Mouse (Mus musculus) stomach, embryonic 16.5 days (tissue): ENCODE measurements around the gene Ccdc88a. TPM values are rescaled to one million over a fixed set of nuclear protein-coding genes. Genes with fewer than 3 reads are reported as not detected.

Experiments
- ATAC-seq: fragments of 200-750 bp; cut with Nextera tagmentation; 2 replicates; pipeline ENCODE4 v1.8.0; 2017; ENCODE audit warnings: moderate number of reproducible peaks, moderate TSS enrichment; ENCODE audit not compliant: insufficient read depth, low FRiP score
- H3K27ac ChIP-seq: fragments of 300-500 bp; sonication (generic); 2 replicates; pipeline ENCODE4 v1.5.1; 2014; ENCODE audit warnings: low read length
- H3K27me3 ChIP-seq: fragments of 300-500 bp; sonication (generic); 2 replicates; pipeline ENCODE4 v1.6.1; 2014; ENCODE audit warnings: low read length, control low read depth, mixed read lengths; ENCODE audit not compliant: control insufficient read depth, insufficient read depth
- H3K36me3 ChIP-seq: fragments of 300-500 bp; sonication (generic); 2 replicates; pipeline ENCODE4 v1.6.1; 2014; ENCODE audit warnings: low read length; ENCODE audit not compliant: control insufficient read depth, insufficient read depth
- H3K4me1 ChIP-seq: fragments of 300-500 bp; sonication (generic); 2 replicates; pipeline ENCODE4 v1.6.1; 2014; ENCODE audit warnings: low read length, control low read depth, mixed read lengths; ENCODE audit not compliant: control insufficient read depth, insufficient read depth
- H3K4me2 ChIP-seq: fragments of 300-500 bp; sonication (generic); 2 replicates; pipeline ENCODE4 v1.6.1; 2014; ENCODE audit warnings: low read depth, low read length, mixed read lengths
- H3K4me3 ChIP-seq: fragments of 300-500 bp; sonication (generic); replicated peaks from 2 replicates; pipeline ENCODE4 v1.5.1; 2014; ENCODE audit warnings: mild to moderate bottlenecking, low read length
- H3K9ac ChIP-seq: fragments of 300-500 bp; sonication (generic); 2 replicates; pipeline ENCODE4 v1.6.1; 2014; ENCODE audit warnings: low read length
- H3K9me3 ChIP-seq: fragments of 300-500 bp; sonication (generic); replicated peaks from 2 replicates; pipeline ENCODE4 v1.6.1; 2016; ENCODE audit warnings: low read length, control low read depth; ENCODE audit not compliant: control insufficient read depth
- WGBS: fragments of 180-500 bp; shearing (Covaris S2); extraction: QIAGEN DNeasy Blood & Tissue Kit; methylation state at CpG from one replicate; pipeline ENCODE4 v1.1.7; 2014; 5-methylcytosine and 5-hydroxymethylcytosine counted together
- polyA plus RNA-seq: library from polyadenylated mRNA; unstranded; fragments of >200 nt; fragmentation: Nextera tagmentation; extraction: Ambion mirVana; gene quantifications from 2 replicates; pipeline ENCODE4 v1.2.1, GENCODE M21; 2015

Gene Ccdc88a
- polyA plus RNA-seq: 11.0 and 17.6 TPM in 2 replicates

DNA sequence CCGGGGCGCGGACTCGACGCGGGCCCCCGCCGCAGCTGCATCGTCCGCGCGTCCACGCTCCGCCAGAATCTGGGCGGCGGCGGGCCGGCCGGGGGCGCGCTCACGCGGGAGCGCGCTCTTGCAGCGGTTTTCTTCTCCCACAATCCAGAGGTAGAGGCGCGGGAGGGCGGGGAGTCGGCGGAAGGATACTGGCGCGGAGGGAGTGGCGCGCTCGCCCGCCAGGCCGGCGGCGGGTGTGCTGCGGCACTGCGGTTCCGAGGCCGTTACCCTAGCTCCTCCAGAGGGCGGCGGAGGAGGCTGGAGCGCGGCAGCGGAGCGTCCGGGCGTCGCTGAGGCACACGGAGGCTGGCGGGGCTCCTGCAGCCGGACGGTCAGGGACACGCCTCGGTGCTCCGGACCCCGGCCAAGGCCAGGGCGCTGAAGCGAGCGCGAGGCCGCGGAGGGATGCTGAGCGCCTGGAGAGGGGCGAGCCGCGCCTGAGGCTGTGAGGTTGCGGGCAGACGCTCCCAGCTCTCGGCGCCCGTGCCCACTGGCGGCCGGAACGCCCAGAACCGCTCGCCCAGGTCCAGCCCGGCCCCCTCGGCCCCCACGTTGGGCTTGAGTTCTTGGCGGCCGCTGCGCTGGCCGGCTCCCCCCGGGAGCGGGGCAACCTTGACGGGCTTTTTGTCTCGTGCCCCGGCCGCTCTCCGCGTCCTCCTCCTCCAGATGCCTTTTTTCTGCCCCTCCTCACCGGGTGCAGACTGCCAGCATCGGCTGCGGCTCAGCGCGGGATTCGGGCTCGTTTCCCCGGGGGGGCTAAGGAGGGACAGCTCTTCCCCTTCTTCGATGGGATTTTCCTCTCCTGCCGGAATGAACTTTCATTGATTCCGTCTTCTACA, at the start of gene Ccdc88a:
Gene Ccdc88a (plus strand): TSS at position 263 of the 878 bp plus-strand sequence.
- WGBS: under 1% methylated on average over 102 of the region's 107 CpGs
- Histone ChIP-seq H3K4me3 (peak within 1 kb of the TSS; percentile 81), H3K9me3 (no peaks in the 10 kb centered on the region), H3K9ac (peak within 1 kb of the TSS; percentile 90), H3K27ac (peak within 1 kb of the TSS; percentile 84), H3K36me3 (no peaks in the 10 kb centered on the region), H3K4me1 (0 out of 2 replicates have a peak, but pooled peaks cover 2% of the 10 kb centered on the region), H3K4me2 (peak within 1 kb of the TSS; percentile 63), H3K27me3 (no peaks in the 10 kb centered on the region)
- ATAC-seq: peak; percentile 94

DNA sequence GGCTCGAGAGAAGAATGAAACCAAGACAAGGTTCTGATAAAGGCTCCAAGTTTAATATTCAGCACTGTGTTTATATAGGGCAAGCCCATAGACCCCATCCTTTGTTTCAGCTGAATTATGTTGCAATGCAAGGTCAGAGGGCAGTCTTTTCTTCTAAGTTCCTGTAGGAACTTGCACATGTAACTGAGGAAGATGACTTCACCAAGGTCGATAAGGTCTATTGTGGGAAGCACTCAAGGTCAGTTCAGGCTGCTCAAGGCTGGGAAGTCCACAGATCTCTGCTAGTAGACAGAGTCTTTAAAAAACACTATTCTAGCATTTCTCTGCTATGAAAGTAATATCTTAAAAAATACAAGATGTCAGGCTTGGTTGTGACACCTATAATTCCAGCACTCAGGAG, 38.0 kb upstream of the Ccdc88a start:
- H3K27me3 ChIP-seq: no peaks in the 10 kb centered on the region
- no peaks in the 10 kb centered on the region for H3K4me1 ChIP-seq
- H3K9me3 ChIP-seq: no peaks in the 10 kb centered on the region
- H3K4me2 ChIP-seq: no peak overlapping the region
- no peak for ATAC-seq
- no peak overlapping the region for H3K4me3 ChIP-seq
- H3K27ac ChIP-seq: no peak overlapping the region
- WGBS: 74% methylated on average over 2 of the region's 2 CpGs
- H3K9ac ChIP-seq: no peak overlapping the region
- H3K36me3 ChIP-seq: no peaks in the 10 kb centered on the region

DNA sequence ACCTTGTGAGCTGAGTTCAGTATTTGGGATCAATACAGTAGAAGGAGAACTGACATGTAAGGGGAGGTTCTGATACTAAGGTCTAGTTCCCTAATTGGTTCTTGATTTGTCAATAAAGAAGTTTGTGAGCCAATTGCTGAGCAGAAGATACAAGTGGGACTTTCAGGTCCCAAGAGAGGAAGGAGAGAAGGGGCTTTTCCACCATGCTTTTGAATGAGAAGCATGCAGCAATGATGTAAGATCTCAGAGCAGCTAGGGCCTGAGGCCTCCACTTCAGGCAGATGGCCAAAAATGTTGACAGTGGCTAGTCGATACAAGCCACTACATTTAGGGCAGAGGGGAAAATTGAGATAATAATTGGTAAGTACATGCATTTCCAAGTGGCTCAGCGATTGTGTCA, 32.2 kb upstream of the Ccdc88a start:
- 71% methylated on average over 2 of the region's 2 CpGs for WGBS

DNA sequence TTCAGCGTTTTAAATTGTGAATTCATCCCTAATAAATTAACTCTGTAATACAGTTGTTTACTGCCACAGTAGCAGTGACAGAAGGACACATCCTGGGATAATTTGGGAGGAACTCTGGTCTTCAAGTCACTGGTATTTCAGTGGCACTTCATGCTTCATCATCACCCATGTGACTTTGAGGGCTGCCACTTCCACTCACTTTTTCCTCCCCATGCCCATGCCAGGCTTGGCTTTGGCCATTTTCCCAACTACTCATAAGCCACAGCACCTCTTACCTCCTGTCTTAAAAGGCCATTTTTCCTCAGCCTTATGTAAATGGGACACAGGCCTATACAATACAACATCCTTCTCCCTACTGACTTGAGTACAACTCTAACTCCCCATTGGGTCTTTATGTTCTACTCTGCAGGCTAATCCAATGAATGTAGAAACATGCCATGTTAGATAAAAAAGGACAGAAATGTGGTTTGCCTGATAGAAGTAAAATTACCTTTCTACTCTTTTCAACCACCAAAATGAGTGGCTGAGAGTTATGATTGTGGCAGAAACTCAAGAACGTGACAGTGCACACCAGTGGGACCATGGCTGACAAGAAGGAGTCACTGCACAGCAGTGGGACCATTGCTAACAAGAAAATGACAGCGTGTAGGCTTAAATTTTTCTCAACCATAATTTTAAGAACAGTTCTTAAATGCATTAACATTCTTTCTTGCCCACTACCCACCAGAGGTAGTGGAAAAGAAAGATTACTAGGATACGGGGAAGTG, 28.4 kb upstream of the Ccdc88a start:
- Histone ChIP-seq H3K4me1 (no peaks in the 10 kb centered on the region), H3K27ac (no peak overlapping the region), H3K4me3 (no peak overlapping the region), H3K4me2 (no peak overlapping the region), H3K9ac (no peak overlapping the region), H3K27me3 (no peaks in the 10 kb centered on the region), H3K9me3 (no peaks in the 10 kb centered on the region), H3K36me3 (no peaks in the 10 kb centered on the region)
- no peak for ATAC-seq
- 74% methylated on average over 4 of the region's 4 CpGs for WGBS

More for the DNA sequence above, 32.2 kb upstream of the Ccdc88a start:
- no peak overlapping the region for H3K27ac ChIP-seq
- no peak overlapping the region for H3K4me2 ChIP-seq
- H3K36me3 ChIP-seq: no peaks in the 10 kb centered on the region
- no peaks in the 10 kb centered on the region for H3K27me3 ChIP-seq
- ATAC-seq: no peak
- no peaks in the 10 kb centered on the region for H3K4me1 ChIP-seq
- H3K9me3 ChIP-seq: no peaks in the 10 kb centered on the region
- no peak overlapping the region for H3K4me3 ChIP-seq
- H3K9ac ChIP-seq: no peak overlapping the region

DNA sequence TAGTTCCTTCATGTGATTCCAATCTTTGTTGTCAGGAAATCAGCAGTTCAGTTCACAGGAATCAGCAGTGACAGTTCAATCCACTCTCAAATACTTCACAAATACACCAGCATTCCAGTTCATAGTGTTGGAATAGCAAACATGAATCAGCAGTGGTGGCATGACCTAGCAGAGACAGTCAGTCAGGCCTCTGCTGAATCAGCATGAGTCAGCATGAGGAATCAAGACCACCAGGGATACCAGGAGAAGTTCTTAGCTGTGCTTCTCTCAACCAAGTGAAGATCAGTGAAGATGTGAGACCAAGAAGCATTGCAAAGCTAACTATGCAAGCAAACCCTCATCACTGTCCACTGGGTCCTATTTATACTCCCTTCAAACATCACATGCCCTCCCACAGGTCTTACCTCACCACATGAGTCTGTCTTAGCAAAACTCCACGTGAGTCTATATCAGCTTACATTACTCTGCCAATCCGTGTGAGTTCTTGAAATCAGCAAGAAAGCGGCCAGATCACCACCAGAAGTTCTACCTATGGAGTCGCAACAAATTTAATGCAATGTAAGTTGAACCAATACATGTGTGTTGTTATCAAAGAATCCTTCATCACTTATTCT, 27.7 kb upstream of the Ccdc88a start:
- no peaks in the 10 kb centered on the region for H3K27me3 ChIP-seq
- H3K9ac ChIP-seq: no peak overlapping the region
- ATAC-seq: no peak
- no peak overlapping the region for H3K4me2 ChIP-seq
- H3K27ac ChIP-seq: no peak overlapping the region
- no peaks in the 10 kb centered on the region for H3K36me3 ChIP-seq
- 72% methylated on average over 4 of the region's 4 CpGs for WGBS
- no peaks in the 10 kb centered on the region for H3K4me1 ChIP-seq
- no peak overlapping the region for H3K4me3 ChIP-seq
- H3K9me3 ChIP-seq: no peaks in the 10 kb centered on the region

DNA sequence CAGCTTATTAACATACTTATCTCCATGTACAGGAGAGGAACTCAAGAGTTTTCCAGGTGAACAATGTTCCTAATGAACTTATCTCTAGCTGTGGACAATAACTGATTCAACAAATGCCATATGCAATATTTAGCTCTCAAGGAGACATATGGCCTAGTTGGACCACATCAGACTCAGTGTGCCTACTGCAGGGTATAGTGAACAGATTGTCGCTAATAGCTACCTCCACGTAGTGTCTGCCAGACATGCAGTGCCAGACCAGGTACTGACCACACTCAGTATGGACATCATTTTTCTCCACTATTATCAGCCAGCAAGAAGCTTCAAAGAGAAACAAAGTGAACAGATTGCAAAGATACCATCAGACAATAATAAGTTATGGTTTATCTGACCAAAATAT, 22.6 kb upstream of the Ccdc88a start:
- 85% methylated on average over 2 of the region's 2 CpGs for WGBS
- Histone ChIP-seq H3K4me3 (no peak overlapping the region), H3K27me3 (no peaks in the 10 kb centered on the region), H3K27ac (no peak overlapping the region), H3K9ac (no peak overlapping the region), H3K4me1 (no peaks in the 10 kb centered on the region), H3K36me3 (no peaks in the 10 kb centered on the region), H3K9me3 (no peaks in the 10 kb centered on the region), H3K4me2 (no peak overlapping the region)
- ATAC-seq: no peak

DNA sequence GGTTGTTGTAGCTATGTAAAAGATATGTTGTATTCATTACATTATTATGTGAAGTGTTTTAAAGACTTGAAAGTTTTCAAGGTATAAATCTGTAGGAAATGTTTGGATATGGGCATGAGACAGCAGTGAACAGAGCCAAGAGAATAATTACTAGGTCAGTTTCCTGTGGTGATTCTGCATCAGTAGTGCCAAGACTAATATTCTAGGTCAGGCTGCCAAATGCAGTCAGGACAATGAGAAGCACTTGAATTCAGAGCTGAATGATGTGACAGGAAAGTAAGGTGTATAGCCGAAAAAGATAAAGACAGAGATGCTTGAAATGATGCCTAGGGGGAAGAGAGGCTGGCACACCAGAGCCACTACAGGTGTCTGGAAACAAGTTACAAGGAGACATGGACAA, 21.2 kb upstream of the Ccdc88a start:
- no peak for ATAC-seq
- WGBS: 77% methylated on average over 1 of the region's 1 CpGs
- no peaks in the 10 kb centered on the region for H3K9me3 ChIP-seq

DNA sequence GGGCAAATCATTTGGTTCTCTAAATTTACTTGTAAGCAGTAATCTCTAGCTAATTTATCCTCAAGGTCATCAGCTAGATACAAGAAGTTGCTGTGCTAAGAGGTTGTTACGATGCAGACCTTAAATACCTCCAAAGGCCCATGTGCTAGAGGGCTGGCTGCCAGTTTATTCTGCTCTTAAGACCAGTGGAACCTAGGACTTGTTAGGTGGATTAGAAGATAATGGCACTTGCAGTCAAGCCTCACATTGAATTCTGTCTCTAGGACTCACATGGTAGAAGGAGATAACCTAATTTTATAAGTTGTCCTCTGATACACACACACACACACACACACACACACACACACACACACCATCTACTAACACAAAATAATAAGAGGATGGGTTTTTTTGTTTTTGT, 5.3 kb upstream of the Ccdc88a start:
- no peak for ATAC-seq
- Histone ChIP-seq H3K4me2 (no peak overlapping the region), H3K9me3 (no peaks in the 10 kb centered on the region), H3K27ac (no peak overlapping the region), H3K4me3 (no peak overlapping the region), H3K4me1 (no peaks in the 10 kb centered on the region), H3K9ac (no peak overlapping the region), H3K36me3 (no peaks in the 10 kb centered on the region), H3K27me3 (no peaks in the 10 kb centered on the region)
- WGBS: 78% methylated on average over 1 of the region's 1 CpGs

More for the DNA sequence above, 21.2 kb upstream of the Ccdc88a start:
- no peak overlapping the region for H3K27ac ChIP-seq
- no peak overlapping the region for H3K9ac ChIP-seq
- no peaks in the 10 kb centered on the region for H3K36me3 ChIP-seq
- H3K4me3 ChIP-seq: no peak overlapping the region
- H3K4me2 ChIP-seq: no peak overlapping the region
- H3K27me3 ChIP-seq: no peaks in the 10 kb centered on the region
- H3K4me1 ChIP-seq: no peaks in the 10 kb centered on the region

DNA sequence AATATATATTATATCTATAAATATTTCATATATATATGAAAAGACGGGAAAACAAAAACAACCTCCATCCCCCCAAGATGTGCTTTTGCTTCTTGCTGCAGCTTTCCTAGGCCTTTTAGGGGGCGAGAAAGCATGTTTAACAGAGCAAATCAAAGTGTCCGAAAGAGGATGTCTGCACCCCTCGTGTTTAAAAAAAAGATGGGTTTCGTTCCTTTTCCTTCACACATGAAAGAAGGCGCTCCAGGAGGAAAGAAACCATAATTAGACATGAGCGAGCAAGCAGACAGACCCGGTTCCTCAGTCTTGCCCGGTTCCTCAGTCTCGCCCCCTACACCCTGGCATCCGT, 435 bp upstream of the Ccdc88a start:
- Histone ChIP-seq H3K9me3 (no peaks in the 10 kb centered on the region), H3K4me2 (peak overlapping the region; percentile 63), H3K4me3 (peak overlapping the region; percentile 81), H3K9ac (peak overlapping the region; percentile 72), H3K36me3 (no peaks in the 10 kb centered on the region), H3K27ac (0 out of 2 replicates have a peak overlapping the region, but pooled peaks have one; percentile 23), H3K27me3 (no peaks in the 10 kb centered on the region), H3K4me1 (0 out of 2 replicates have a peak, but pooled peaks cover 2% of the 10 kb centered on the region)
- 4% methylated on average over 10 of the region's 11 CpGs for WGBS
- no peak for ATAC-seq
